Mouse (Mus musculus) liver, postnatal 0 days (tissue): ENCODE data around the gene Timm22. TPM values are rescaled to one million over a fixed set of nuclear protein-coding genes. Genes with fewer than 3 reads are reported as not detected.

Experiments used
- ATAC-seq: fragments of 200-750 bp; cut with Nextera tagmentation; 2 replicates; pipeline ENCODE4 v1.8.0; 2017; ENCODE audit warnings: mild to moderate bottlenecking, moderate library complexity
- DNase-seq: peaks from one replicate; pipeline ENCODE4 v3.0.0-alpha.2; 2016
- H3K27ac ChIP-seq: fragments of 300-500 bp; sonication (generic); 2 replicates; pipeline ENCODE4 v1.5.1; 2014; ENCODE audit warnings: antibody characterized with exemption, moderate library complexity, mild to moderate bottlenecking, low read depth
- H3K27me3 ChIP-seq: fragments of 300-500 bp; sonication (generic); 2 replicates; pipeline ENCODE4 v1.6.1; 2014; ENCODE audit warnings: low read length, control low read depth, mixed read lengths; ENCODE audit not compliant: insufficient read depth
- H3K36me3 ChIP-seq: fragments of 300-500 bp; sonication (generic); replicated peaks from 2 replicates; pipeline ENCODE4 v1.6.1; 2014; ENCODE audit warnings: mild to moderate bottlenecking, control low read depth, low read length, moderate library complexity, mixed read lengths; ENCODE audit not compliant: insufficient read depth
- H3K4me1 ChIP-seq: fragments of 300-500 bp; sonication (generic); 2 replicates; pipeline ENCODE4 v1.6.1; 2014; ENCODE audit warnings: antibody characterized with exemption, mild to moderate bottlenecking, control low read depth; ENCODE audit not compliant: insufficient read depth
- H3K4me2 ChIP-seq: fragments of 300-500 bp; sonication (generic); 2 replicates; pipeline ENCODE4 v1.6.1; 2014; ENCODE audit warnings: low read depth, mild to moderate bottlenecking, low read length, moderate library complexity, mixed read lengths
- H3K4me3 ChIP-seq: fragments of 300-500 bp; sonication (generic); 2 replicates; pipeline ENCODE4 v1.5.1; 2014; ENCODE audit warnings: low read depth, low read length
- H3K9ac ChIP-seq: fragments of 300-500 bp; sonication (generic); replicated peaks from 2 replicates; pipeline ENCODE4 v1.6.1; 2014; ENCODE audit warnings: mild to moderate bottlenecking, moderate library complexity
- H3K9me3 ChIP-seq: fragments of 300-500 bp; sonication (generic); 2 replicates; pipeline ENCODE4 v1.6.1; 2016; ENCODE audit warnings: mild to moderate bottlenecking, control low read depth, low read length, mixed read lengths
- CTCF ChIP-seq: sonication (generic); IDR thresholded peaks from 2 replicates; pipeline ENCODE4 v1.5.1; 2016; ENCODE audit warnings: antibody characterized with exemption, low read depth
- EP300 ChIP-seq: IDR thresholded peaks from 2 replicates; pipeline ENCODE4 v1.6.1; 2016; ENCODE audit warnings: antibody characterized with exemption, low read depth, mild to moderate bottlenecking
- WGBS: fragments of 180-500 bp; shearing (Covaris S2); extraction: QIAGEN DNeasy Blood & Tissue Kit; methylation state at CpG from one replicate; pipeline ENCODE4 v1.1.7; 2014; ENCODE audit not compliant: insufficient replicate concordance; 5-methylcytosine and 5-hydroxymethylcytosine counted together
- polyA plus RNA-seq: library from polyadenylated mRNA; unstranded; fragments of >200 nt; fragmentation: Nextera tagmentation; extraction: Ambion mirVana; gene quantifications from 2 replicates; pipeline ENCODE4 v1.2.1, GENCODE M21; 2015

The Timm22 gene
- polyA plus RNA-seq, 1 experiment from 2014 or later, result 38.4 TPM

DNA sequence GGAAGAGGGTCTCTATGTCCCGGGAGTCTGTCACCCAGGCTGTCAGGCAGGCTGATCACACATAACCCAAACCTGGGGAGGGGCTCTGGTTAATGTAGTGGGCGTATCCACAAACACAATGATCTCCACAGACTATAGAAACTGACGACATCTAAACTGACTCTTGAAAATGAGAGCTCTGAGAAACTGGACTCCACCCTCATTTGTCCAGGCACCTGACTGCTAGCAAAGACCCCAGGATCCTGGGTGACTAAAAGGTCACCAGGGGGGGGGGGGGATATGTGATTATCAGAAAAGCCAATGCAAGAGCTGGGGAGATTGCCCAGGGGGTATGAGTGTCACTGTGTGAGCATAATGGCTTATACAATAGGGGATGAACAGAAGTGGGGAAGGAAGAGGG is 21.0 kb upstream of the Timm22 start:
- Histone ChIP-seq H3K36me3 (no peaks in the 10 kb centered on the region), H3K4me3 (no peak overlapping the region), H3K4me2 (no peak overlapping the region), H3K4me1 (no peaks in the 10 kb centered on the region), H3K27ac (no peak overlapping the region), H3K9ac (no peak overlapping the region), H3K9me3 (no peaks in the 10 kb centered on the region), H3K27me3 (no peaks in the 10 kb centered on the region)
- ATAC-seq (no peak), DNase-seq (no peak)
- 74% methylated on average over 3 of the region's 3 CpGs for WGBS
- TF ChIP-seq CTCF (no peak), EP300 (no peak)

GRCm38 (mm10) chr11:76387097-76387496 is 19.7 kb upstream of the Timm22 start:
- TF ChIP-seq CTCF, result peak; percentile 48
- no peak for TF ChIP-seq EP300
- Histone ChIP-seq H3K36me3 (no peaks in the 10 kb centered on the region), H3K4me1 (no peaks in the 10 kb centered on the region), H3K9me3 (no peaks in the 10 kb centered on the region), H3K4me3 (no peak overlapping the region), H3K9ac (no peak overlapping the region), H3K27ac (no peak overlapping the region), H3K4me2 (no peak overlapping the region), H3K27me3 (no peaks in the 10 kb centered on the region)
- WGBS, result 78% methylated on average over 1 of the region's 1 CpGs
- ATAC-seq (no peak), DNase-seq (no peak)

- no peak overlapping the region for H3K27ac ChIP-seq
- H3K4me2 ChIP-seq, result peak overlapping the region; percentile 7; the same call in 1 of the 2 replicates
These were observed 18.0 kb upstream of the Timm22 start for GRCm38 (mm10) chr11:76388711-76389110.

GRCm38 (mm10) chr11:76392532-76392931 is 14.2 kb upstream of the Timm22 start:
- no peak for ATAC-seq
- 85% methylated on average over 7 of the region's 7 CpGs for WGBS
- H3K27ac ChIP-seq, result no peak overlapping the region

More at GRCm38 (mm10) chr11:76388711-76389110, 18.0 kb upstream of the Timm22 start:
- ATAC-seq (no peak), DNase-seq (no peak)
- H3K27me3 ChIP-seq, result no peaks in the 10 kb centered on the region
- no peaks in the 10 kb centered on the region for H3K36me3 ChIP-seq
- no peaks in the 10 kb centered on the region for H3K9me3 ChIP-seq
- no peaks in the 10 kb centered on the region for H3K4me1 ChIP-seq
- no peak overlapping the region for H3K9ac ChIP-seq
- H3K4me3 ChIP-seq, result no peak overlapping the region
- no peak for TF ChIP-seq CTCF
- no peak for TF ChIP-seq EP300
- 58% methylated on average over 7 of the region's 7 CpGs for WGBS

GRCm38 (mm10) chr11:76392996-76393395 is 13.8 kb upstream of the Timm22 start:
- Histone ChIP-seq H3K4me1 (peaks cover under 1% of the 10 kb centered on the region; the same call in 1 of the 2 replicates), H3K27me3 (no peaks in the 10 kb centered on the region), H3K27ac (no peak overlapping the region), H3K4me3 (no peak overlapping the region), H3K36me3 (no peaks in the 10 kb centered on the region), H3K4me2 (no peak overlapping the region), H3K9me3 (no peaks in the 10 kb centered on the region), H3K9ac (no peak overlapping the region)
- ATAC-seq (no peak), DNase-seq (no peak)
- TF ChIP-seq EP300 (no peak), CTCF (no peak)
- WGBS, result 85% methylated on average over 11 of the region's 11 CpGs

More at GRCm38 (mm10) chr11:76392532-76392931, 14.2 kb upstream of the Timm22 start:
- no peak for DNase-seq
- H3K9ac ChIP-seq, result no peak overlapping the region
- H3K36me3 ChIP-seq, result no peaks in the 10 kb centered on the region
- H3K4me3 ChIP-seq, result no peak overlapping the region
- H3K27me3 ChIP-seq, result no peaks in the 10 kb centered on the region
- TF ChIP-seq CTCF, result no peak
- no peak for TF ChIP-seq EP300
- no peaks in the 10 kb centered on the region for H3K4me1 ChIP-seq
- no peaks in the 10 kb centered on the region for H3K9me3 ChIP-seq
- H3K4me2 ChIP-seq, result no peak overlapping the region

- Histone ChIP-seq H3K9me3 (no peaks in the 10 kb centered on the region), H3K4me1 (peaks cover 4% of the 10 kb centered on the region), H3K36me3 (no peaks in the 10 kb centered on the region), H3K27me3 (no peaks in the 10 kb centered on the region; the same call in 1 of the 2 replicates), H3K4me3 (peak overlapping the region; percentile 72), H3K9ac (peak overlapping the region; percentile 68), H3K4me2 (peak overlapping the region; percentile 95), H3K27ac (peak overlapping the region; percentile 44; the same call in 1 of the 2 replicates)
- WGBS, result 2% methylated on average over 26 of the region's 26 CpGs
- TF ChIP-seq EP300, result no peak
- TF ChIP-seq CTCF, result no peak
- ATAC-seq (no peak), DNase-seq (peak; percentile 34)
These were observed 9.0 kb upstream of the Timm22 start for GRCm38 (mm10) chr11:76397650-76398311.
